Mouse (Mus musculus): Measurements from ENCODE around the gene Spc25. TPM values are rescaled to one million over a fixed set of nuclear protein-coding genes. Genes with fewer than 3 reads are reported as not detected.
A peak's percentile ranks its signal among the peaks of the same experiment; 100 is the strongest.

The Spc25 gene
- total and polyA plus RNA-seq, 3 experiments, result 19.4 to 112 (median 101) TPM

- H3K4me1 ChIP-seq (ENCODE audit: insufficient read depth, low read depth, low read length), result no peaks in the 10 kb centered on the region
- no peaks in the 10 kb centered on the region for H3K9me3 ChIP-seq (replicated peaks)
- H3K4me3 ChIP-seq (ENCODE audit: low read depth, low read length), result no peak overlapping the region
- no peak for TF ChIP-seq TAL1 (conservative IDR thresholded peaks at IDR 0.05; ENCODE audit: low read depth, low read length)
- TF ChIP-seq GATA1 (IDR thresholded peaks at IDR 0.05; ENCODE audit: borderline replicate concordance, low read length), result no peak
- no peak for TF ChIP-seq GATA2 (IDR thresholded peaks at IDR 0.05; ENCODE audit: borderline replicate concordance, low read depth, low read length)
- TF ChIP-seq CTCF (IDR thresholded peaks at IDR 0.05; ENCODE audit: low read depth, low read length), result no peak
- no peak for TF ChIP-seq POLR2AphosphoS5 (IDR thresholded peaks at IDR 0.05; ENCODE audit: insufficient replicate concordance, low read depth, low read length)
- peaks cover 16% of the 10 kb centered on the region for H3K27me3 ChIP-seq (ENCODE audit: insufficient read depth, low read length)
- no peak for ATAC-seq (ENCODE audit: extremely low read depth, insufficient number of reproducible peaks, low FRiP score, poor library complexity, severe bottlenecking)
- no peaks in the 10 kb centered on the region for H3K36me3 ChIP-seq (replicated peaks)
- no peak for DNase-seq (ENCODE audit: low spot score)
These were observed 9.2 kb upstream of the Spc25 start for GRCm38 (mm10) chr2:69215242-69215641.

- no peak for TF ChIP-seq CTCF (IDR thresholded peaks at IDR 0.05; ENCODE audit: low read depth, low read length)
- TF ChIP-seq POLR2AphosphoS5 (IDR thresholded peaks at IDR 0.05; ENCODE audit: insufficient replicate concordance, low read depth, low read length), result no peak
- TF ChIP-seq GATA2 (IDR thresholded peaks at IDR 0.05; ENCODE audit: borderline replicate concordance, low read depth, low read length), result no peak
- no peak for TF ChIP-seq TAL1 (conservative IDR thresholded peaks at IDR 0.05; ENCODE audit: low read depth, low read length)
- no peak for TF ChIP-seq GATA1 (IDR thresholded peaks at IDR 0.05; ENCODE audit: borderline replicate concordance, low read length)
- no peak for ATAC-seq (ENCODE audit: extremely low read depth, insufficient number of reproducible peaks, low FRiP score, poor library complexity, severe bottlenecking)
- H3K9me3 ChIP-seq (replicated peaks), result no peaks in the 10 kb centered on the region
- no peaks in the 10 kb centered on the region for H3K4me1 ChIP-seq (ENCODE audit: insufficient read depth, low read depth, low read length)
- H3K27me3 ChIP-seq (ENCODE audit: insufficient read depth, low read length), result peaks cover 19% of the 10 kb centered on the region
- no peaks in the 10 kb centered on the region for H3K36me3 ChIP-seq (replicated peaks)
- no peak for DNase-seq (ENCODE audit: low spot score)
- H3K4me3 ChIP-seq (ENCODE audit: low read depth, low read length), result no peak overlapping the region
These were observed 6.7 kb upstream of the Spc25 start for GRCm38 (mm10) chr2:69212652-69213051.

GRCm38 (mm10) chr2:69210773-69211172 is 4.8 kb upstream of the Spc25 start, which contains the start of gene G6pc2:
Gene G6pc2 (plus strand): TSS chr2:69211073.
- Histone ChIP-seq H3K27me3 (ENCODE audit: insufficient read depth, low read length) (peaks cover 19% of the 10 kb centered on the region), H3K9me3 (replicated peaks) (no peaks in the 10 kb centered on the region), H3K4me3 (ENCODE audit: low read depth, low read length) (no peak within 1 kb of the TSS), H3K36me3 (replicated peaks) (no peaks in the 10 kb centered on the region), H3K4me1 (ENCODE audit: insufficient read depth, low read depth, low read length) (peaks cover 4% of the 10 kb centered on the region; the same call in 1 of the 2 replicates)
- no peak for DNase-seq (ENCODE audit: low spot score)
- no peak for TF ChIP-seq GATA1 (IDR thresholded peaks at IDR 0.05; ENCODE audit: borderline replicate concordance, low read length)
- ATAC-seq (ENCODE audit: extremely low read depth, insufficient number of reproducible peaks, low FRiP score, poor library complexity, severe bottlenecking), result no peak

- H3K4me3 ChIP-seq (ENCODE audit: low read depth, low read length), result no peak overlapping the region
- H3K27me3 ChIP-seq (ENCODE audit: insufficient read depth, low read length), result peaks cover 19% of the 10 kb centered on the region
- ATAC-seq (ENCODE audit: extremely low read depth, insufficient number of reproducible peaks, low FRiP score, poor library complexity, severe bottlenecking) (no peak), DNase-seq (ENCODE audit: low spot score) (no peak)
- no peaks in the 10 kb centered on the region for H3K36me3 ChIP-seq (replicated peaks)
- TF ChIP-seq TAL1 (conservative IDR thresholded peaks at IDR 0.05; ENCODE audit: low read depth, low read length), result no peak
- TF ChIP-seq CTCF (IDR thresholded peaks at IDR 0.05; ENCODE audit: low read depth, low read length), result no peak
- no peak for TF ChIP-seq GATA1 (IDR thresholded peaks at IDR 0.05; ENCODE audit: borderline replicate concordance, low read length)
- no peak for TF ChIP-seq POLR2AphosphoS5 (IDR thresholded peaks at IDR 0.05; ENCODE audit: insufficient replicate concordance, low read depth, low read length)
- TF ChIP-seq GATA2 (IDR thresholded peaks at IDR 0.05; ENCODE audit: borderline replicate concordance, low read depth, low read length), result no peak
- H3K9me3 ChIP-seq (replicated peaks), result no peaks in the 10 kb centered on the region
- H3K4me1 ChIP-seq (ENCODE audit: insufficient read depth, low read depth, low read length), result peaks cover 10% of the 10 kb centered on the region
These were observed 3.7 kb upstream of the Spc25 start for GRCm38 (mm10) chr2:69209684-69210083.

- peak overlapping the region; percentile 96; the same call in 1 of the 2 replicates for H3K4me3 ChIP-seq (ENCODE audit: low read depth, low read length)
- peaks cover 13% of the 10 kb centered on the region for H3K4me1 ChIP-seq (ENCODE audit: insufficient read depth, low read depth, low read length)
- DNase-seq (ENCODE audit: low spot score), result peak; percentile 6
- peaks cover 11% of the 10 kb centered on the region for H3K27me3 ChIP-seq (ENCODE audit: insufficient read depth, low read length)
- H3K9me3 ChIP-seq (replicated peaks), result no peaks in the 10 kb centered on the region
- peaks cover 18% of the 10 kb centered on the region for H3K36me3 ChIP-seq (replicated peaks)
- no peak for TF ChIP-seq CTCF (IDR thresholded peaks at IDR 0.05; ENCODE audit: low read depth, low read length)
- TF ChIP-seq GATA2 (IDR thresholded peaks at IDR 0.05; ENCODE audit: borderline replicate concordance, low read depth, low read length), result no peak
- no peak for ATAC-seq (ENCODE audit: extremely low read depth, insufficient number of reproducible peaks, low FRiP score, poor library complexity, severe bottlenecking)
These were observed 529 bp upstream of the Spc25 start for GRCm38 (mm10) chr2:69206523-69206922.

- Histone ChIP-seq H3K36me3 (replicated peaks) (peaks cover 27% of the 10 kb centered on the region), H3K4me1 (ENCODE audit: insufficient read depth, low read depth, low read length) (peaks cover 13% of the 10 kb centered on the region), H3K4me3 (ENCODE audit: low read depth, low read length) (peak overlapping the region; percentile 96), H3K9me3 (replicated peaks) (no peaks in the 10 kb centered on the region), H3K27me3 (ENCODE audit: insufficient read depth, low read length) (peaks cover 5% of the 10 kb centered on the region; the same call in 1 of the 2 replicates)
- no peak for DNase-seq (ENCODE audit: low spot score)
- ATAC-seq (ENCODE audit: extremely low read depth, insufficient number of reproducible peaks, low FRiP score, poor library complexity, severe bottlenecking), result no peak
- TF ChIP-seq TAL1 (conservative IDR thresholded peaks at IDR 0.05; ENCODE audit: low read depth, low read length) (no peak), GATA1 (IDR thresholded peaks at IDR 0.05; ENCODE audit: borderline replicate concordance, low read length) (no peak), POLR2AphosphoS5 (IDR thresholded peaks at IDR 0.05; ENCODE audit: insufficient replicate concordance, low read depth, low read length) (no peak), GATA2 (IDR thresholded peaks at IDR 0.05; ENCODE audit: borderline replicate concordance, low read depth, low read length) (no peak), CTCF (IDR thresholded peaks at IDR 0.05; ENCODE audit: low read depth, low read length) (no peak)
These were observed 809 bp downstream of the Spc25 start for GRCm38 (mm10) chr2:69205185-69205584.

GRCm38 (mm10) chr2:69193555-69193954 is 12.4 kb downstream of the Spc25 start:
- TF ChIP-seq TAL1 (conservative IDR thresholded peaks at IDR 0.05; ENCODE audit: low read depth, low read length), result no peak
- TF ChIP-seq POLR2AphosphoS5 (IDR thresholded peaks at IDR 0.05; ENCODE audit: insufficient replicate concordance, low read depth, low read length), result no peak
- no peak for TF ChIP-seq GATA1 (IDR thresholded peaks at IDR 0.05; ENCODE audit: borderline replicate concordance, low read length)
- TF ChIP-seq GATA2 (IDR thresholded peaks at IDR 0.05; ENCODE audit: borderline replicate concordance, low read depth, low read length), result no peak
- no peak for TF ChIP-seq CTCF (IDR thresholded peaks at IDR 0.05; ENCODE audit: low read depth, low read length)
- H3K27me3 ChIP-seq (ENCODE audit: insufficient read depth, low read length), result no peaks in the 10 kb centered on the region
- ATAC-seq (ENCODE audit: extremely low read depth, insufficient number of reproducible peaks, low FRiP score, poor library complexity, severe bottlenecking) (no peak), DNase-seq (ENCODE audit: low spot score) (no peak)
- H3K4me3 ChIP-seq (ENCODE audit: low read depth, low read length), result no peak overlapping the region
- peaks cover 69% of the 10 kb centered on the region for H3K36me3 ChIP-seq (replicated peaks)
- no peaks in the 10 kb centered on the region for H3K9me3 ChIP-seq (replicated peaks)
- no peaks in the 10 kb centered on the region; the same call in 1 of the 2 replicates for H3K4me1 ChIP-seq (ENCODE audit: insufficient read depth, low read depth, low read length)

Measured in G1E (cell line).